Mouse (Mus musculus) G1E (cell line): ENCODE results near the gene Slamf8. TPM values are rescaled to one million over a fixed set of nuclear protein-coding genes. Genes with fewer than 3 reads are reported as not detected.

Experiments used
- ATAC-seq: 2 replicates; pipeline ENCODE4 v1.8.0; 2016; ENCODE audit warnings: mild to moderate bottlenecking; ENCODE audit not compliant: insufficient number of reproducible peaks, poor library complexity, low FRiP score, severe bottlenecking; ENCODE audit errors: extremely low read depth
- DNase-seq: peaks from one replicate; pipeline ENCODE4 v3.0.0; 2012; ENCODE audit warnings: low spot score
- H3K27me3 ChIP-seq: 2 replicates; pipeline ENCODE4 v1.6.1; 2012; ENCODE audit warnings: mild to moderate bottlenecking, low read length, inconsistent platforms; ENCODE audit not compliant: insufficient read depth
- H3K36me3 ChIP-seq: replicated peaks from 2 replicates; pipeline ENCODE3; 2012; ENCODE audit warnings: mild to moderate bottlenecking, inconsistent platforms
- H3K4me1 ChIP-seq: 2 replicates; pipeline ENCODE4 v1.6.1; 2012; ENCODE audit warnings: low read depth, low read length, inconsistent platforms, mixed read lengths; ENCODE audit not compliant: insufficient read depth
- H3K4me3 ChIP-seq: 2 replicates; pipeline ENCODE4 v1.5.1; 2012; ENCODE audit warnings: low read depth, mild to moderate bottlenecking, inconsistent platforms, low read length, moderate library complexity, mixed read lengths
- H3K9me3 ChIP-seq: replicated peaks from 2 replicates; pipeline ENCODE4 v1.6.1; 2012; ENCODE audit warnings: inconsistent platforms
- CTCF ChIP-seq: IDR thresholded peaks from 2 replicates; pipeline ENCODE4 v1.5.1; 2012; ENCODE audit warnings: low read depth, low read length, inconsistent platforms, mixed read lengths
- GATA1 ChIP-seq: IDR thresholded peaks from 2 replicates; pipeline ENCODE4 v1.6.1; 2012; ENCODE audit warnings: borderline replicate concordance, low read length, inconsistent platforms, mixed read lengths
- GATA2 ChIP-seq: IDR thresholded peaks from 2 replicates; pipeline ENCODE4 v1.6.1; 2012; ENCODE audit warnings: low read depth, low read length, inconsistent platforms, borderline replicate concordance
- POLR2AphosphoS5 ChIP-seq: IDR thresholded peaks from 2 replicates; pipeline ENCODE4 v1.6.1; 2012; ENCODE audit warnings: low read depth, low read length, inconsistent platforms; ENCODE audit not compliant: insufficient replicate concordance
- TAL1 ChIP-seq: conservative IDR thresholded peaks from 2 replicates; pipeline ENCODE4 v1.6.1; 2012; ENCODE audit warnings: low read depth, low read length, inconsistent platforms, mixed read lengths
- polyA plus RNA-seq: library from polyadenylated mRNA; stranded (reverse); fragments of >175 nt; gene quantifications from 2 replicates; pipeline ENCODE4 v1.2.3, GENCODE M21; 2012
- total RNA-seq, 2 experiments: library from RNA; stranded (forward) in 1 of 2; stranded (reverse) in 1 of 2; fragments of 200-1000 nt in 1 of 2; fragments of >200 nt in 1 of 2; fragmentation: Nextera tagmentation in 1 of 2; gene quantifications; 2 replicates each; pipeline ENCODE4 v1.2.3; 2014 to 2017

The Slamf8 gene
- total and polyA plus RNA-seq, 3 experiments = 0.16 TPM; not detected in 2

DNA sequence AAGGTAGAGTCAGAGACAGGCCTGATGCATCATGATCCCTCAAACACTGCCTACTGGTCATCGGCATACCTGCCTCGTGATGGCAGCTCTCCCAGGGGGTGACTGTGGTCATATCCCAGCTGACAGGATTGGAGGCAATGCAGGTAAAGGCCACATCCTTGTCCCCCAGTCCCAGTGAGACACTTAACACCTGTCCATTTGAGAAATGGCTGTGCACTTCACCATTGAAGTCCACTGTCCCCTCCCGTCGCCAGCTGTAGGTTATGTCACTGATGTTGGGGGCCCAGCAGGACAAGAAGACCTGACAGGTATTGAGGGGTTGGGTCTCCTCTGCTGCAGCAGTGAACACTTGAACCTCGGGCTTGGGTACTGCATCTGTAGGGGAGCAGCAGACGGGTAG is 6.1 kb downstream of the Slamf8 start:
- H3K4me3 ChIP-seq = no peak overlapping the region
- H3K4me1 ChIP-seq = no peaks in the 10 kb centered on the region
- DNase-seq = no peak
- TF ChIP-seq GATA1 = no peak
- TF ChIP-seq POLR2AphosphoS5 = no peak
- no peak for TF ChIP-seq CTCF
- H3K9me3 ChIP-seq = peaks cover 27% of the 10 kb centered on the region
- H3K36me3 ChIP-seq = no peaks in the 10 kb centered on the region
- H3K27me3 ChIP-seq = no peaks in the 10 kb centered on the region
- no peak for ATAC-seq

DNA sequence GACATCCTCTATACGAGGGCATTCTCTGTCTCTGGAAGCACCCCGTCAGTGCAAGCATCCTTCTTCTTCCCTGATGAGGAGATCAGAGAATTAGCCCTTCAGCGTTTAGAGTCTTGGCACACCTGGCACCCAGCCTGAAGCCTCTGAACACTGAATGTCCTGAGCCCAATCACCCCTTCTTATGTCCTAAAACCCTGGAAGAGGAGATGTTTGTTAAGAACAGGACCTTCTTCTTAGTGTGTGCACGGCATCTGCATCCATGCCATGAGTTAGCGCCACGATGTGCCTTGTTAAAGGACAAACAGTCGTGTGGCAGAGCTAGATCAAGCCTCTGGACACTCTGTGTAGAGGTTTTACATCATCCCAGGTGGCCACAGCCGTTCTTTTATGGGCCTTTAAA is 7.9 kb downstream of the Slamf8 start:
- Histone ChIP-seq H3K9me3 (peaks cover 22% of the 10 kb centered on the region), H3K36me3 (no peaks in the 10 kb centered on the region), H3K27me3 (no peaks in the 10 kb centered on the region), H3K4me1 (no peaks in the 10 kb centered on the region), H3K4me3 (no peak overlapping the region)
- TF ChIP-seq GATA2 (no peak), GATA1 (no peak), CTCF (no peak), POLR2AphosphoS5 (no peak), TAL1 (no peak)
- ATAC-seq (no peak), DNase-seq (no peak)

DNA sequence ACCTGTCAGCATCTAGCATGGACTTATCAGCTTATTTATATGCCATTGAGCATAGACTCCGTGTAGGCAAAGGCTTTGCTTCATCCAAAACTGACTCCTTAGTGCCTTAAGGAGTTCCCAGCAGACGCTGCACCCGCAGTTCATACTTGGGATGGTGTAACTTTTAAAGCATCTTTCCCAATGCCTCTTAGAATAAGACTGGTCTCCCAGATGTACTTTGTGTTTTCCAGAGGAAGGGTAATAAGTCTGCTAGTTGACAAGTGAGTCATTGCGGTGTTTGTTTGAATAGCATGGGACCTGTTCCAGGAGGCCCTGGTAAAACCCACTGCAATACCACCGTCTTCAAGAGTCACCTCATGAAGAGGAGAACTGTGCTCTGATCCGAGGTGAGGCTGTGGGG is 10.3 kb downstream of the Slamf8 start:
- H3K27me3 ChIP-seq = no peaks in the 10 kb centered on the region

DNA sequence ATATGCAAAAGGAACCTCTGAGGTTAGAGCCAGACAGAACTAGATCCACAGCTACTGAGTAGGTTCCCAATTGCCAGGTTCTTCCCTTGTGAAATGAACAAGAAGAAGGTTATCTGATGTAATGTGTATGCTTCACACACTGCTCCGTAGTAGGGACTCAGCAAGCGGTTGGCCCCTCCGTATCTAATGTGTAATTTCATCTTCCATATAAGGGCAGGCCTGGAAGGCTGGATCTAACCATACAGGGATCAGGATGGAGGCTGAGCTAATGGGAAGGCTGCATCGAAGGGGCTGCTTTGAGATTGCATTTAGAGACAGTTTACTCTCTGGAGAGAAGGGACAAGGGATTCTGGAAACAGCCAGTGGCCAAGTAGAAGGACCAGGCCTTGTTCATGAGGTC is 22.6 kb downstream of the Slamf8 start:
- no peaks in the 10 kb centered on the region for H3K36me3 ChIP-seq
- ATAC-seq (no peak), DNase-seq (no peak)
- H3K27me3 ChIP-seq = no peaks in the 10 kb centered on the region
- no peaks in the 10 kb centered on the region for H3K4me1 ChIP-seq
- no peak for TF ChIP-seq POLR2AphosphoS5
- no peak for TF ChIP-seq GATA2
- no peak for TF ChIP-seq TAL1
- no peak for TF ChIP-seq CTCF
- no peak for TF ChIP-seq GATA1
- H3K9me3 ChIP-seq = peaks cover 22% of the 10 kb centered on the region
- H3K4me3 ChIP-seq = no peak overlapping the region

More for the DNA sequence above, 10.3 kb downstream of the Slamf8 start:
- H3K36me3 ChIP-seq = no peaks in the 10 kb centered on the region
- peaks cover 31% of the 10 kb centered on the region for H3K9me3 ChIP-seq
- H3K4me1 ChIP-seq = no peaks in the 10 kb centered on the region
- H3K4me3 ChIP-seq = no peak overlapping the region
- no peak for ATAC-seq
- TF ChIP-seq TAL1 (no peak), POLR2AphosphoS5 (no peak), GATA2 (no peak), GATA1 (no peak), CTCF (no peak)
- DNase-seq = no peak

DNA sequence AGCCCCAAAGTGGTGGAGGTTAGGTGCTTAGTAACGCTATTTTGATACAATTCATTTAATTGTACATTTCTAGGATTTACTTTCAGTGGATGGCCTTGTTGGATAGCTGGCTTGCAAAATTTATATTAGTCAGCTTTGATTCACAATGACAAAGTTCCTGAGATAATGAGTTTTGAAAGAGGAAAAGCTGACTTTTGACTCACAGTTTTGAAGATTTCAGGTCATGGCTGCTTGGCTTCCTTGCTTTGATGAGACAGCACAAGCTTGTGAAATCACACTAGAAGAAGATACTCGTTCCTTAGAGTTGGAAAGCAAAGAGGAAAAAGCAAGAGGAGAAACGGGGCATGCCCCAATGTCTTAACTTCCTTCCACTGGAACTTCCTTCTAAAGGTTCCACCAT is 24.2 kb downstream of the Slamf8 start:
- Histone ChIP-seq H3K9me3 (peaks cover 26% of the 10 kb centered on the region), H3K36me3 (no peaks in the 10 kb centered on the region), H3K27me3 (no peaks in the 10 kb centered on the region), H3K4me3 (no peak overlapping the region), H3K4me1 (no peaks in the 10 kb centered on the region)
- TF ChIP-seq POLR2AphosphoS5 (no peak), GATA1 (no peak), TAL1 (no peak), CTCF (no peak), GATA2 (no peak)
- ATAC-seq = no peak
- no peak for DNase-seq

- Histone ChIP-seq H3K36me3 (no peaks in the 10 kb centered on the region), H3K27me3 (no peaks in the 10 kb centered on the region), H3K4me1 (no peaks in the 10 kb centered on the region), H3K4me3 (no peak overlapping the region), H3K9me3 (peaks cover 34% of the 10 kb centered on the region)
- DNase-seq = no peak
- no peak for ATAC-seq
- TF ChIP-seq GATA2 (no peak), TAL1 (no peak), GATA1 (no peak), CTCF (no peak), POLR2AphosphoS5 (no peak)
Measured at GRCm38 (mm10) chr1:172563465-172563828, 26.9 kb downstream of the Slamf8 start.

DNA sequence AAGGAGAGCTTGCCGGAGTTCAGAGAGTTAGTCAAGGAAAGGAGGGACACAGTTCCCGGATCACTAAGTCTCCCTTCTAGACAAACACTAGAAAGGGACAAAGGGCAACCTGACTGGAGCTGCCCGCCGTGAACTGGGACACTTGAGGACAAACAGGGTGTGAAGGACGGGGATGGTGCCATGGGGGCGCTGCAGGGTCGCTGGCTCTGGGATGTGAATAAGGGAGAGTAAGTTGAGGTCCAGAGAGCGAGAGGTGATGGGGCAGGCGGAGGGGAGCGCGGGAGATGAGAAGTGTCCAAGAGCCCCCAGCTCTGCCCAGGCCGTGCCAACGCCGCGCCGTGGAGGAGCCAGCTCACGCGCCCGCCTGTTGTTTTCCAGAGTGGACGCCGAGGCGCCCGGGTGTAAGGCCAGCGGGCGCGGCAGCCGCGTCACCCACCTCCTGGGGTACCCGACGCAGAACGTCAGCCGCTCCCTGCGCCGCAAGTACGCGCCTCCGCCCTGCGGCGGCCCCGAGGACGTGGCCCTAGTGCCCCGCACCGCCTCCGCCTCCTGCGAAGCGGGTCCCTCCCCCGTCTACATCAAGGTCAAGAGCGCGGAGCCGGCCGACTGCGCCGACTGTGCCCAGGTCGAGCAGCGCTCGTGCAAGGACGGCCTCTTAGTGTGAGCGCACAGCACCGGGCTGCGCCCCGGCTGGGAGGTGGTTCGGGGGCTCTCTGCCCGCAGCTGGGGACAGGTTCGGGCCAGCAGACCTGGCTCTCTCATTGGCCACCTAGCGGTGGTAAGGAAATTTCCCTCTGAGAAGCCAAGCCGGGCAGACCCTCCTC is 27.5 kb downstream of the Slamf8 start:
- H3K36me3 ChIP-seq = no peaks in the 10 kb centered on the region
- ATAC-seq (no peak), DNase-seq (no peak)
- peaks cover 34% of the 10 kb centered on the region for H3K9me3 ChIP-seq
- no peaks in the 10 kb centered on the region for H3K27me3 ChIP-seq
- no peaks in the 10 kb centered on the region for H3K4me1 ChIP-seq
- no peak overlapping the region; the same call in 1 of the 2 replicates for H3K4me3 ChIP-seq
- TF ChIP-seq POLR2AphosphoS5 (no peak), CTCF (no peak), GATA1 (no peak), TAL1 (no peak), GATA2 (no peak)
